ENCODE assay signal across 18 mouse cellular contexts in the genomic region with DNA sequence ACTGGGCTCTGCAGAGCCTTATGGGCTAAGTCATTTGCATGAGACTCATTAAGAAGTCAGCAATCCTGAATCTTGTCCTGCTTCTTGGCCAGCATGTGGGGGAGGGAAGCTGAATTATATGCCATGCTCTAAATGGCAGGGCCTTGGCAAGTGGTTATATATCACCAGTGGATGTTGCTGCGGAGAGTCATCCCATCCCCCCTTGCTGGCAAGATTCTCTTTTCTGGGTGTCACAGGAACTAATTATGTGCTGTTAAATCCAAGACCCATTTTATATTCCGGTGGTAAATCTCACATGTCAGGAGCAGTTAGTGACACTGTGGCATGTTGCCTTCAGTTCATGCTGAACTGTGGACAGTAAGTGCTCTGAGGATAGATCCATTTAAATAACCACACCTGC. TPM values are rescaled to one million over a fixed set of nuclear protein-coding genes. Genes with fewer than 3 reads are reported as not detected.
A peak's percentile ranks its signal among the peaks of the same experiment; 100 is the strongest.
DNase-seq lines count a peak whose midpoint lies in the region; ATAC-seq and TF ChIP-seq lines count a peak whose summit lies in the region.
"Had no signal": no experiment of that assay in that cellular context is flagged by ENCODE, and none has a peak within 500 bp of the region (broad histone marks: within the 10 kb centered on the region; RNA-seq: fewer than 3 reads in every experiment).

No protein-coding gene starts in this region.

- intact Hi-C loops in gastrocnemius, adult 2 months (cut with DNase I): no loop called here

- H3K4me1 ChIP-seq in kidney, embryonic 16.5 days (ENCODE audit: insufficient read depth, low read length): peaks cover 9% of the 10 kb centered on the region
- 0 out of 2 replicates have a peak, but pooled peaks cover 7% of the 10 kb centered on the region for H3K4me1 ChIP-seq in forebrain, postnatal 0 days (ENCODE audit: insufficient read depth)

- H3K9me3 ChIP-seq in kidney, embryonic 16.5 days (ENCODE audit: low read length): no peaks in the 10 kb centered on the region
- no peaks in the 10 kb centered on the region for H3K9me3 ChIP-seq in forebrain, postnatal 0 days (ENCODE audit: low read length)
- H3K9me3 ChIP-seq: embryonic facial prominence, embryonic 13.5 days; heart, embryonic 15.5 days had no signal

- TF ChIP-seq CTCF in gastrocnemius, adult 2 months (IDR thresholded peaks at IDR 0.05): no peak
- no peak for TF ChIP-seq CTCF in brain, embryonic 14.5 days (IDR thresholded peaks at IDR 0.05; ENCODE audit: borderline replicate concordance, extremely low read depth, insufficient read depth, insufficient read length)
- TF ChIP-seq CTCF in forebrain, postnatal 0 days (IDR thresholded peaks at IDR 0.05; ENCODE audit: low read depth): no peak

- ATAC-seq in kidney, embryonic 16.5 days (ENCODE audit: low FRiP score, low TSS enrichment): no peak
- peak; percentile 49 for ATAC-seq in forebrain, postnatal 0 days
- ATAC-seq: CD4-positive, CD25-positive, alpha-beta regulatory T cell, adult 4 months; midbrain, embryonic 16.5 days had no signal

- H3K4me2 ChIP-seq in kidney, embryonic 16.5 days (replicated peaks; ENCODE audit: low read depth, low read length): no peak overlapping the region
- no peak overlapping the region for H3K4me2 ChIP-seq in forebrain, postnatal 0 days (ENCODE audit: low read depth)
- H3K4me2 ChIP-seq: embryonic facial prominence, embryonic 13.5 days; heart, embryonic 15.5 days; liver, embryonic 11.5 days; lung, embryonic 14.5 days had no signal

- H3K4me3 ChIP-seq in gastrocnemius, adult 2 months: no peak overlapping the region
- H3K4me3 ChIP-seq in kidney, embryonic 16.5 days (ENCODE audit: low read length): no peak overlapping the region
- H3K4me3 ChIP-seq in forebrain, postnatal 0 days (ENCODE audit: low read depth, low read length): no peak overlapping the region
- H3K4me3 ChIP-seq: embryonic facial prominence, embryonic 13.5 days; heart, embryonic 15.5 days had no signal

- no peak for TF ChIP-seq POLR2A in brain, embryonic 14.5 days (IDR thresholded peaks at IDR 0.05; ENCODE audit: borderline replicate concordance, extremely low read depth, insufficient read depth, insufficient read length, poor library complexity, severe bottlenecking)

- whole genome bisulfite sequencing in kidney, embryonic 16.5 days: 49% methylated on average over 2 of the region's 2 CpGs
- whole genome bisulfite sequencing in forebrain, postnatal 0 days: 34% methylated on average over 2 of the region's 2 CpGs

- H3K27me3 ChIP-seq in kidney, embryonic 16.5 days (ENCODE audit: insufficient read depth, low read length): no peaks in the 10 kb centered on the region
- no peaks in the 10 kb centered on the region for H3K27me3 ChIP-seq in forebrain, postnatal 0 days (ENCODE audit: insufficient read depth, low read length)
- H3K27me3 ChIP-seq: embryonic facial prominence, embryonic 13.5 days; heart, embryonic 15.5 days had no signal

- peak; percentile 64 for DNase-seq in gastrocnemius, adult 2 months
- DNase-seq in gastrocnemius, postnatal 4 days (ENCODE audit: low spot score in 2 of 2): no peak
- peak; percentile 30 for DNase-seq in kidney, adult 11 months
- DNase-seq in brain, embryonic 14.5 days (ENCODE audit: low read depth): peak; percentile 60
- DNase-seq in forebrain, postnatal 0 days: peak; percentile 26
- no peak for DNase-seq in spleen, postnatal 4 days (ENCODE audit: low spot score in 2 of 2)
- DNase-seq in ovary, postnatal 14 days (ENCODE audit: low spot score): no peak
- DNase-seq: adrenal gland, postnatal 36 days; lung, embryonic 14.5 days had no signal

- H3K36me3 ChIP-seq in kidney, embryonic 16.5 days (ENCODE audit: insufficient read depth, low read length): no peaks in the 10 kb centered on the region
- no peaks in the 10 kb centered on the region for H3K36me3 ChIP-seq in forebrain, postnatal 0 days (ENCODE audit: insufficient read depth)
- H3K36me3 ChIP-seq: embryonic facial prominence, embryonic 13.5 days; heart, embryonic 15.5 days had no signal

- no peak overlapping the region for H3K27ac ChIP-seq in gastrocnemius, adult 2 months
- no peak overlapping the region for H3K27ac ChIP-seq in kidney, embryonic 16.5 days (ENCODE audit: low read length)
- H3K27ac ChIP-seq in forebrain, postnatal 0 days (ENCODE audit: low read depth, low read length): no peak overlapping the region
- H3K27ac ChIP-seq: embryonic facial prominence, embryonic 13.5 days; heart, embryonic 15.5 days; macrophage had no signal

- H3K9ac ChIP-seq in kidney, embryonic 16.5 days (replicated peaks; ENCODE audit: low read length): no peak overlapping the region
- no peak overlapping the region for H3K9ac ChIP-seq in forebrain, postnatal 0 days
- H3K9ac ChIP-seq: embryonic facial prominence, embryonic 13.5 days; heart, embryonic 15.5 days; lung, embryonic 14.5 days had no signal

RNA-seq across cellular contexts. Expression of gene Osbpl6, which starts 31.1 kb away (rescaled TPM):
- total RNA-seq in gastrocnemius, adult 2 months (2021): 10 to 100 TPM; 35.9 to 44.0 TPM
- total RNA-seq in gastrocnemius, postnatal 4 days (2021): 1 to 10 TPM; 5.0 to 6.3 TPM
- 17.8 and 18.4 TPM in 2 replicates for polyA plus RNA-seq in kidney, embryonic 16.5 days (2015; fragmentation: Nextera tagmentation; extraction: Ambion mirVana)
- polyA plus RNA-seq in brain, embryonic 14.5 days (2012; rRNA removed): 13.2 and 18.4 TPM in 2 replicates
- total RNA-seq in forebrain, postnatal 0 days (2014; rRNA removed): 16.2 and 17.1 TPM in 2 replicates
- polyA plus RNA-seq in forebrain, postnatal 0 days (2015; fragmentation: Nextera tagmentation; extraction: Ambion mirVana): 19.5 and 21.6 TPM in 2 replicates
- total RNA-seq: granulocyte monocyte progenitor cell, adult 5-6 weeks; MEL had no signal
- polyA plus RNA-seq: macrophage had no signal

Comparison
In these comparisons a context has a peak if more than half of its experiments do, and no peak if none do; other contexts are left out.
1. DNase-seq: peak in gastrocnemius, adult 2 months (single experiment), kidney, adult 11 months (single experiment), brain, embryonic 14.5 days (single experiment) and forebrain, postnatal 0 days (single experiment); none in gastrocnemius, postnatal 4 days (0 of 2), spleen, postnatal 4 days (0 of 2) and ovary, postnatal 14 days (single experiment).